Mouse (Mus musculus) lung, adult 2 months (tissue): Measurements from ENCODE around the gene Ccnjl.

Experiments used
- CTCF ChIP-seq: fragments of 200-500 bp; IDR thresholded peaks from 2 replicates; pipeline ENCODE4 v1.5.1; 2011; ENCODE audit warnings: mild to moderate bottlenecking, low read length, control low read depth; ENCODE audit not compliant: insufficient read depth
- POLR2A ChIP-seq: fragments of 200-500 bp; IDR thresholded peaks from 2 replicates; pipeline ENCODE4 v1.6.1; 2011; ENCODE audit warnings: low read depth, mild to moderate bottlenecking, control low read depth, low read length, borderline replicate concordance; ENCODE audit errors: extremely low read depth

DNA sequence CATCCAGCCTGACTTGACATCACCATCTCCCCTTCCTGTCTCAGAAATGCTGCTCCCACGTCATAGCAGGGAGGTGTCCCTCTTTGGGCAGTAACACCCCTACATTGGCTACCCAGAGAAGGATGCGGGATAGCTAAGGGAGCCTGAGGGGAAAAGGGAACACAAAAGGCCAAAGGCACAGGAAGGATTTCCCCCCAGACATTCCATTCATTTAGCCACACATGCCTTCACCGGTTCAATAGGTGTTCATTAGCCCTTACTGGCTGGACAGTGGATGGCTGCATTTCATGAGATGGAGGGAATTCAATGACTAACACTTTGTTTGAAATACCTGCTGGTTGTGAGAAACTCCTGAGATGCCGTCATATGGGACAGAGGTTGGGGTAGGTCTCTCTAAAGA lies 18.1 kb downstream of the Ccnjl start:
- TF ChIP-seq CTCF (no peak), POLR2A (no peak)
